Mouse (Mus musculus): ENCODE data around the gene Wdr27. TPM values are rescaled to one million over a fixed set of nuclear protein-coding genes. Genes with fewer than 3 reads are reported as not detected.
A peak's percentile ranks its signal among the peaks of the same experiment; 100 is the strongest.
"Not testable (repeated sequence)": the region's sequence is repeated elsewhere in the genome, so short reads cannot be mapped to it uniquely, and the experiment has no call there.

Wdr27 gene
- total RNA-seq (2017) = 5.7 TPM in 1 of 2 replicates, not detected in the other

DNA sequence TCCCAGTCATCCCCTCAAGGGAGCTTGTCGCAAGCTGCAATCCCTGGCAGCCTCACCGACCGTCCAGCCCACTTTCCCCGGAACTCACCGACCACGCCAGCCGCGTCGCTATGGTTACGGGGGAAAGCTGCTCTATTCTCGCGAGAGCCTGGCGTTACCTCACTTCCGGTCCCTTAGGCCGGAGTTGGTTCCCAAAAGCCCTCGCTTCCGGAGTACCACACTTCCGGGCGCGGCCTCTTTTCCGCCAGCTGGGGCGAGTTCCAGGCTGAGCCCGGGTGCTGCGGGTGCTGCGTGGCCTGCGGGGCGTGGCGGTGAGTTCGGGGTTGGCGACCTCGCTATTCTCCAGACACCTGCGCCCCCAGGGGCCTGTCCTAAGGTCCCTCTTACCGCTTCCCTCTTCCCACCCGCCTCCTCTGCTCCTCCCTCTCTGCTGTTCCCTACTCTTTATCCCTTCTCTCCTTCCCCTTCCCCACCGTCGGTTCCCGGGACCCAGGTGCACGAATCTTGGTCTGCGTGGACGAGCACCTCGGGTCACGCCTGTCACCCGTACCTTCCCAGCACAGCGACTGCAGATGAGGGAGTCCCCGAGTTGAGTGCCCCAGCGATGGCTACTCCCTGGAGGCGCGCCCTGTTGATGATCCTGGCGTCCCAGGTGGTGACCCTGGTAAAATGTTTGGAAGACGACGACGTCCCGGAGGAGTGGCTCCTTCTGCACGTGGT, at the start of gene Wdr27, which contains the start of gene 1600012H06Rik:
Wdr27 (minus strand) TSS at position 150 of the 720 bp plus-strand sequence.
1600012H06Rik (plus strand) TSS at position 176 of the 720 bp plus-strand sequence.
- peak; percentile 98 for ATAC-seq (replicated peaks; ENCODE audit: low read depth, poor library complexity, severe bottlenecking)

DNA sequence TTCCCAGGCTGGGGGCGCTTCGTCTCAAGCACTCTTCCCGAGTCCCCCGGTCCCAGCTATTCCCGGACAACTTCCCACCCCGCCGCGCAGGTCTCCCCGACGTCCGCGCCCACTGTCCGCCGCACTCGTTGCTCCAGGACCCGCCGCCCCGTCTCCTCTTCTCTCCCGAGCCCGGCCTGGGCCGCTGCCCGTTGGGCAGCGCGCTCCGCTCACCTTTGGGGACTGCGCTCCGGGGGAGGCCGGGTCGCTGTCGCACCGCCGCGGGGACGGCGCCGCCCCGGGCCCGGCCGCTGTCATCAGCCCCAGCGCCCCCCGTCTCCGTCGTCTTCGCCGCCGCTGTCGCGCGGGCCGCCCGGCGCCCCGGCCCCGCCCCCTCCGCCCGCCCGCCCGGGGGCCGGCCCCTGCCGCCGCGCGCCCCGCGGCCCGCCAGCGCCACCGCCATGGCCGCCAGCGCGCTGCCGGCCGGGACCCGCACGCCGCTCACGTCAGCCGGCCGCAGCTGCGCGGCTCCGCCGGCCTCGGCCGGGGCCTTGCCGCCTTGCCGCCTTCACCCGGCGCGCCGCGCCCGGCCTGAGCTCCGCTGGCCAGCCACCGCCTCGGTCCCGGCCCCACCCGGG, 49.7 kb upstream of the Wdr27 start:
- 0 out of 2 replicates have a peak, but pooled peaks have one; percentile 2 for ATAC-seq (replicated peaks; ENCODE audit: low read depth, poor library complexity, severe bottlenecking)

DNA sequence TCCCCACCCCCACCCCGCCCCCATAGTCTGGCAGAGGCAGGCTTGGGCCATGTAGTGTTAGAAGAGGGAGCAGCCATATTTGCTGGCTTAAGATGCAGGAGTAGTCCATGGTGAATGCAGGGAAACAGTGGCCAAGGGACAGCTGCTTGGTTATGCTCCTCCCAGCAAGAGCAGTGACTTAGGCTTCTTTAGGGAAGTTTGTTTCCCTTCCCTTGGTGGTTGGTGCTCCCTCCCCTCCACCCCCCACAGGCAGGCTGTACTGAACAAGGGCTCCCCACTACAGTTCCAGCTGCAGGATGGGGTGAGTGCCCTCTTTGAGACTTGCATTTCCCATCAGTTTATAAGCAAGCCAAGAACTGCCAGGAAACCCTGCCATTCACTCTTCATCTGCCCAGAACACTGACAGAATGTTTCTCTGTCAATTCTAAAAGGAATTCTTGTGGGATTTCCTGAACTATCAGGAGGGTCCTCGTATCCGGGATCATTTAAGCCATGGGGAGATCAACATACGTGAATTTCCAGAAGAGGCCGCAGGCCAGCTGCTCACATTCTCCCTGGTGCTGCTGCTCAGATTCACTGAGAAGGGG, 47.3 kb upstream of the Wdr27 start:
- ATAC-seq (replicated peaks; ENCODE audit: low read depth, poor library complexity, severe bottlenecking) = peak; percentile 53

DNA sequence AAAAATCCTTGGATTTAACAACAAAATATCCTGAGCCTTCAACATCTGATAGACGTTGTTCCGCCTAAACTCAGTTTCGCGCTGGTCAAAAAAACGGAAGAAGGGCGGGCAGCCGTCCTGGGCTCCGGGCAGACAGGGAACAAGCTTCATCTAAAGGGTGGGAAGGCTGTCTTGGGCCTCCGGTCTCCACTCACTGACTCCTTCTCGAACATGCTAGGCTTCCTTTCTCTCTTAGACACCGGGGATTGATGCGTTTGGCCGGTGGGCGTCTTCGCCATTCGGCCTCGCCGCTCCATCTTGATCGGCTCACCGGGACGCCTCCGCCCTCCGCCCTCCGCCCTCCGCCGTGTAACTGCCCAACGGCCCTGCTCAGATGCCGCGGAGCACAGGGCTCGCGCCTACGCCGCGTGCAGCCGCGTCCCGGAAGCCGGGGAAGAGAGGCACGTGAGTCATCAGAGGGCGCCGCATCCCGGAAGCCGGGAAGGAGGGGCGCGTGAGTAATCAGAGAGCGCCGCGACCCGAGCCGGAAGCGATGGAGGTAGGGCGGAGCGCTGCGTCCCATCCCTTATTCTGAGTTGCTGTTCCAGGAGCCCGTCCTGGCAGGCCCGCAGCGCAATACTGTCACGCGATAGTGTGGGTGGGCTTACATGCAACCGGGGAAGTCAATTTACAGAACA, 35.5 kb upstream of the Wdr27 start, which contains the start of the genes 9030025P20Rik and Gm3417:
9030025P20Rik (plus strand) TSS at position 107 of the 677 bp plus-strand sequence.
Gm3417 (minus strand) TSS at position 429 of the 677 bp plus-strand sequence.
- peak; percentile 94 for ATAC-seq (replicated peaks; ENCODE audit: low read depth, poor library complexity, severe bottlenecking)

DNA sequence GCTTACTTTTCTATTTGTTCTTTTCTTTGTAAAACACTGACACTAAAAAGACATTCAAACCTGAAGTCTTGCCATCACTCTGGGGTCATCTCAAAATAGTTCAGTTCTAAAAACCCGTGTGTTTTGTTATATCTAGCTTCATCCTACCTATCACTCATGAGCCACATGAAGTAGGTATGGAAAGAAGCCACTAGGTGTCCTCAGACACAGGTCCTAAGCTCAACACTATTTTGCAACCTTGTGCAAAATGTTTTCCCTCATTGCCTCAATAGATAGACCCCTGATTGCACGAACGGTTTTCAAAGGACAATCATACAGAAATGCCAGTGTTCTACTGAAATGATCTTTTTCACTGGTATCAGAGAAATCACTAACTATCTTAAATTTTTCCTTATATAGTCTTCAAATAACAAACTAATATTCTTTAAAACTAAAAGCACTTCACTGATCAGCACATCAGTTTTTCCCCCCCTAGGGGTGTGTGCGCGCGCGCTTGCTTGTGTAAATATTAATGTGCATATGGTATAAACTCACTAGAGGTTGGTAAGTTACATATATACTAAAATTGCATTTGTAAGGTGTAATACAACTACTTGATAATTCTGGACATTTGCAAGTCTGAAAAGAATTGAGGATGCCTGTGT, 34.9 kb upstream of the Wdr27 start:
- peak; percentile 76 for ATAC-seq (replicated peaks; ENCODE audit: low read depth, poor library complexity, severe bottlenecking)

DNA sequence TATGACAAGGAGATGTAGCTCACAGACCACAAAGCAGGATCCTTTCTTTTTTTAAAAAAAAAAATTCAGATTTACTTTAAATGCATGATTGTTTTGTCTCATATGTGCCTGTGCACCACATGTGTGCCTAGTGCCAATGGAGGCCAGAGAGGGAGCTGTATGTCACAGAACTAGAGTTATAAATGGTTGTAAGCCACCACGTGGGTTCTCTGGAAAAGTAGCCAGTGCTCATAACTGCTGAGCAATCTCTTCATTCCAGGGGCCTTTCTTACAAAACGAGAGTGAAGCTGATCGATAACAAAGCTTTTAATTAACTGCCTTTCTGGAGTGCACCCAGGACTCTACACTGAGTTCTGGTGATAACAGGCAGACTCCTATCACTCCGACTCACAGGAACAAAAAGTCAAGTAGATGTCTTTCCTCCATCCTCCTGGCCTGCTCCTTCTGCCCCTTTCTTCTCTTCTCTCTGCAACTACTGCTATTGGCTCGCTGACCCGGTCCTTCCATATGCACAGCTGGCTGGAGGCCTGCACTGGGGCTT, 25.5 kb upstream of the Wdr27 start:
- peak; percentile 64 for ATAC-seq (replicated peaks; ENCODE audit: low read depth, poor library complexity, severe bottlenecking)

DNA sequence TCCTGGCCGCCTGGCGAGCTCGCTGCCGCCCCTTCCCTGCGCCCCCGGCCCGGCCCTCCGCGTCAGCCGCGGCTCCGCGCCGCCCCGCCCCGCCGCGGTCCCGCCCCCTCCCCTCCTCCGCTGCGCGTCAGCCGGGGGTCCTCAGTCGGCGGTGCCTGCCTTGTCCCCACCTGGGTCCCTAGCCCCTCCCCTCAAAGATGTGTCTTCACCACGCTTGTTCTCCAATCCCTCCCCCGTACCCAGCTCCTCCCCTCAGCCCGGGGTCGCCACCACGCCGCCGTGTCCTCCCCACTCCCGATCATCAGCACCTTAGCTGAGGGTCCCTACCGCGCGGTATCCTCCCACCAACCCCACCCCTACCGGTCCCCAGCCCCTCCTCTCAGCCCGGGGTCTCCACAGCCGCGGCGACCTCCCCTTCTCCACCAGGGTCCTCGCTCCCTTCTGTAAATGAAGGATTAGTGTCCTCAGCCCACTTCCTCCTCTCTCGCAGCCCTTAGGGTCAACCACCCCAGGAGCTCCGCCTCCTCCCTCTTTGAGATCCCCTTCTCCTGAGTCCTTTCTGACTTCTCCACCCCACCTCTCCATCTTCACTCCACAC, 18.7 kb upstream of the Wdr27 start:
- ATAC-seq (replicated peaks; ENCODE audit: low read depth, poor library complexity, severe bottlenecking) = peak; percentile 76

DNA sequence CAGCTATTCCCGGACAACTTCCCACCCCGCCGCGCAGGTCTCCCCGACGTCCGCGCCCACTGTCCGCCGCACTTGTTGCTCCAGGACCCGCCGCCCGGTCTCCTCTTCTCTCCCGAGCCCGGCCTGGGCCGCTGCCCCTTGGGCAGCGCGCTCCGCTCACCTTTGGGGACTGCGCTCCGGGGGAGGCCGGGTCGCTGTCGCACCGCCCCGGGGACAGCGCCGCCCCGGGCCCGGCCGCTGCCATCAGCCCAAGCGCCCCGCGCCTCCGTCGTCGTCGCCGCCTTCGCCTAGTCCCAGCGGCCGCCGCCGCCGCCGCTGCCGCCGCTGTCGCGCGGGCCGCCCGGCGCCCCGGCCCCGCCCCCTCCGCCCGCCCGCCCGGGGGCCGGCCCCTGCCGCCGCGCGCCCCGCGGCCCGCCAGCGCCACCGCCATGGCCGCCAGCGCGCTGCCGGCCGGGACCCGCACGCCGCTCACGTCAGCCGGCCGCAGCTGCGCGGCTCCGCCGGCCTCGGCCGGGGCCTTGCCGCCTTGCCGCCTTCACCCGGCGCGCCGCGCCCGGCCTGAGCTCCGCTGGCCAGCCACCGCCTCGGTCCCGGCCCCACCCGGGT, 18.1 kb upstream of the Wdr27 start, which contains the start of gene Phf10:
Phf10 (minus strand) TSS at position 323 of the 606 bp plus-strand sequence.
- ATAC-seq (replicated peaks; ENCODE audit: low read depth, poor library complexity, severe bottlenecking) = not testable (repeated sequence)

DNA sequence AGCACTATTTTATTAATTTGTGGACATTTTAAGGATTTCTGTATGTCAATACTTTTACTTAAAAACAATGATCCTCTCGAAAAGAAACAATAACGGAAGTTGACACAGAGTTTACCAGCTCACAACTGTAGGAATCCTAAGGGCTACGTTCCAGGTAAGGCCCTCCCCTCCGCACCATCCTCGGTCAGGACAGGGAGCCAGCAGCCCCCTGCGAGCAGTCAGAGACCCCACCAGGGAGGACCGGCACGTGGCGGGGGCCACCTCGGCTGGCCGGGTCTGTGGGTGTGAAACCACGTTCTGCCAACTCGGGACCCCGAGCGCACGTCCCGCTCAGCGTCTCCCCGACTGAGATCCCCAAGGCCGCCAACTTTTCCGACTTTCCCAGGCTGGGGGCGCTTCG, 17.6 kb upstream of the Wdr27 start:
- 0 out of 2 replicates have a peak, but pooled peaks have one; percentile 2 for ATAC-seq (replicated peaks; ENCODE audit: low read depth, poor library complexity, severe bottlenecking)

DNA sequence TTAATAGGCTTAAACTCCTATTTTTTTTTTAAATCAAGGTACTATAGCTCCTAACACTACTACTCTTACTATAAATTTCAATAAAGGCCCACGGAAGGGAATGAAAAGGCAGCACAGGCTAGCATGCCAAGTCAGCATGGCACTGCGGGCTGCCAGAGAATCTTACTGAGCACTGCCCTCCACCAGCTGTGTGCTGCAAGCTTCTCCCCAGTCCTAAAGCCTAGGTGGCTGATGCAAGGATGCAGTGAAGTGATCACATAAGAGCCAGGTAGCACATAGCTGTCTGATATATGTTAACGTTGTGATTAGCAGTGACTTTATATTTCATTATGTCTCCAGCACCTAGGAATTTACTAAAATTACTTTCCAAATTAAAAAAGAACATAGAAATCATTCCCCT, 17.0 kb upstream of the Wdr27 start:
- no peak for ATAC-seq (replicated peaks; ENCODE audit: low read depth, poor library complexity, severe bottlenecking)

DNA sequence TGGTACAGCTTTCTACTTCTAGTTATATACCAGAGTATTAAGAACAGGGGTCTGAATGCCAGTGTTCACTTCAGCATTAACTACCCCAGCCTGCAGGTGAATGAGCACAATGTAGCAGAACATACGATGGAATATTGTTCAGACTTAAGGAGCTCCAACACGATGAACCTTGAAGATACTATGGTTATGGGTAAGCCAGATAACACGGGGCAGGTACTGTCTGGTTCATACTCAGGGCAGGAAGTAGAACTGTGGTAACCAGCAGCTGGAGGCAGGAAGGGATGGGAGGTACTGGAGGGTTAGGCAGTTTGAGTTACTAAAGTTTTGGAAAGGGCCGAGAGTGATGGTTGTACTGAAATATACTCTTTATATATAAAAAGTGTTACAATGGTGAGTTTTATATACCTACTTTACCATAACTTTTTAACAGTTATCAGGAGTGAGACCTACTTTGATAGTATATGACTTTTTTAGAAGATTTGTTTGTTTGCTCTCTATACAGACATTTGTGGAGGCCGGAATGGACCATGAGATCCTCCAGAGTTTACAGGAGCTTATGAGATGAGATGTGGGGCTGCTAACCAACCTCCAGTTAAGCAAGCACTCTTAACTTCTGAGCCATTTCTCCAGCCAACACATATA, 15.8 kb upstream of the Wdr27 start:
- no peak for ATAC-seq (replicated peaks; ENCODE audit: low read depth, poor library complexity, severe bottlenecking)

DNA sequence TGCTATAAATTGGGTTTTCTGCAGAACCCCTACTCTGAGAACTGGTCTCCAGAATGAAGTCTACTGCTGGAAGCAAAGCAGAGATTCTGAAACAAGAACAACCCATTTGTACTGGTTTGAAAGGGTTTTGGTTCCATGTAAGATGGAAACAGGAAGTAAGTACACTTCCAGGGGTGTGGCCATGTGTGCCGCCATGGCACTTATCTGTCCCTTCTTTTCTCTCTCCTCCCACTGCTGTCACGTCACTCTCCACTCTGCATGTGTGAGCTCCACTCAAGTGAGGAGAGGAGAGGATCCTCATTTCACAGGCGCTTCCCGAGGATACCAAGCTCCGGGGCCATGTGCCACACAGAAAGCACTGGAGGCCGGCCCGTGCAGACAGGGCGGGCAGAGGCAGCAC, 10.5 kb upstream of the Wdr27 start:
- peak; percentile 82 for ATAC-seq (replicated peaks; ENCODE audit: low read depth, poor library complexity, severe bottlenecking)

DNA sequence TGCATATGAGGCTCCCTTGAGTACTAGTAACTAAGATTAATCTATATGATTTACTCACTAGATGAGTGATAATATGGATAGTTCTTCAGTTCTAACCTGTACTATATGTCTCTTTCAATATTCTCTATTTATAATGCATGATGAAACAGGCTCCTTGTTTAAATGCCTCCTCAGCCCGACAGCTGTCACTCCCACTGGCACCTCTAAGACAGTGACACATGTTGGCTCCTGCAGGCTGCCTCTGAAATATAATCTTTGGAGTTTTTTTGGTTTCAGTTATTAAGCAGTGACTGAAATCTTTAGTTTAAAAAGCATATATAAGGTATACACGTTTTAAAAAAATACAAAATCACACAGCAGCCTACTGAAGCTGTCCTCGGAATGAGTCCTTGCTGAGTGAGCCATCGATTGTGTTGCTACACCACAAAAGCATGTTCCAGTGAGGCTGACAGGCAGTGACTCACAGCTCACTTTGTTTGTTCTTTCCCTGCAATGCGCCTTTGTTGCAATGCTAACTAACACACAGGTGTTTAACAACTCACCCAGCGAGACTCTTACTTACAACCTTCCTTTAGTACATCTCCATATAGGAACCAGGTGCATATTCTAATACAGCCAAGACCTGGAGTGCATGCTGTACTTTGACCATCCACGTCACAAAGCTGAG, 6.3 kb upstream of the Wdr27 start:
- ATAC-seq (replicated peaks; ENCODE audit: low read depth, poor library complexity, severe bottlenecking) = no peak

DNA sequence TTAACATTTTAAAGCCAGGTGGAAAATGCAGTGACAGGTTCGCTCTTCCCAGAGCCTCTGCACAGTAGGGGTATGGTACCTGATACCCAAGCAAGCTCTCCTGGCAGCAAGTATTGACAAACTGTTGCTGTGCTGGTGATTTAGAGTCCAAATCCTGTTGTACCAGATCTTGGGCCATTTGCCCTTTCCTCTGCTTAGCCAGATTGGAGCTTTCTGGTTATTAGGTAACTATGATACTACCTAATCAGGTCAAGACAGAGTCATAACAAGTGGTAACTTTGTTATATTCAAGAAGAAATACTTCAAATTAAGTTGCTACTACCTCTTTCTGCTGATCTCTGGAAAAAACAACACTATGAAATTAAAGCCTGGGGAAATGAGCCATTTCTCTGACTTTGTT, 1.6 kb upstream of the Wdr27 start:
- no peak for ATAC-seq (replicated peaks; ENCODE audit: low read depth, poor library complexity, severe bottlenecking)

DNA sequence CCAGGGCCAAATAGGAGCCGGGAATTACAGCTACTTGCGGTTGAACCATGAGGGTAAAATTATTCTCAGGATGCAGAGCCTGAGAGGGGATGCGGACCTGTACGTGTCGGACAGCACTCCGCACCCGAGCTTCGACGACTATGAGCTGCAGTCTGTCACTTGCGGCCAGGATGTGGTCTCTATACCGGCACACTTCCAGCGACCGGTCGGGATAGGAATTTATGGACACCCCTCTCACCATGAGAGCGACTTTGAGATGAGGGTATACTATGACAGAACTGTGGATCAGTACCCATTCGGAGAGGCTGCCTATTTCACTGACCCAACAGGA, 736 bp upstream of the Wdr27 start:
- ATAC-seq (replicated peaks; ENCODE audit: low read depth, poor library complexity, severe bottlenecking) = peak; percentile 16; the same call in 1 of the 2 replicates

DNA sequence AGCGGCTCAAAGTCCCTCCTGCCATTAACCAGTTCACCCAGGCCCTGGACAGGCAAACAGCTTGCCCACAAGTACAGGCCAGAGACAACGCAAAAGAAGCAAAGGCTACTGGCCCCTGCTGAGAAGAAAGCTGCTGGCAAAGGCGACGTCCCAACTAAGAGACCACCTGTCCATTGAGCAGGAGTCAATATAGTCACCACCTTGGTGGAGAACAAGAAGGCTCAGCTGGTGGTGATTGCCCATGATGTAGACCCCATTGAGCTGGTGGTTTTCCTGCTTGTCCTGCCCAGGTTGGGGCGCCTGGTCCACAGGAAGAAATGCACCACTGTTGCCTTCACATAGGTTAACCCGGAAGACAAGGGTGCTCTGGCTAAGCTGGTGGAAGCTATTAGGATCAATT, 777 bp downstream of the Wdr27 start:
- not testable (repeated sequence) for ATAC-seq (replicated peaks; ENCODE audit: low read depth, poor library complexity, severe bottlenecking)

DNA sequence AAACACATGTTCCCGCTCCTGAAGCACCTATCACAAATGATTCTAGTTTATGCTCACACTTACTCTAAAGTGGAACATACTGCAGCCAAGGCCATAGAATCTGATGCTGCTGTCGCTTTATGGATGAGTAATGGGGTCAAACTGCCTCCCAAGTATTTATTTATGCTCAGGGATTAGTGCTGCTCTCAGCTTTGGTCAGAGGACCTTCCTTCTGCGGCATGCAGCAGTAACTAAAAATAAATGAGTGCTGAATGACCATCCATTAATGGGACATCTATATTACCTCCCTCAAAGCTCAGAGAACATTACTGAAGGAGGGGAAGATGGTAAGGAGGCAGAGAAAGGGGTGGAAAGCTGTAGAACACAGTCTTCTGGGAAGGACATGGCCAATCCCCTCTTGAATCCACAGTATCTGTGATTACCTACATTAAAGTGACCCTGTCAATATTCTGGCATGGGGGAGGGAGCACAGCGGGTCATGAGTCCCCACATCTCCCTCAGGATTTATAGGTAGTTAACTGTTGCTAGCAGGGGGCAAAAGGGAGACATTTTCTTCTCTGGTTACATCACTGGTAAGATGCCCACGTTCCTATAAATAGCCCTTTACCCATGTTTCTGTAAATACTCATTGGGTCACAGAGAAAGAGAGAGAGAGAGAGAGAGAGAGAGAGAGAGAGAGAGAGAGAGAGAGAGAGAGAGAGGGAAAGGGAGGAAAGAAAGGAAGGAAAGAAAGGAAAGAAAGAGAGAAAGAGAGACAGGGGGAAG, 6.9 kb downstream of the Wdr27 start:
- ATAC-seq (replicated peaks; ENCODE audit: low read depth, poor library complexity, severe bottlenecking) = no peak

Measured in common myeloid progenitor, adult 5-6 weeks (primary cell).